Mouse (Mus musculus): ENCODE results near the gene Fas.

DNA sequence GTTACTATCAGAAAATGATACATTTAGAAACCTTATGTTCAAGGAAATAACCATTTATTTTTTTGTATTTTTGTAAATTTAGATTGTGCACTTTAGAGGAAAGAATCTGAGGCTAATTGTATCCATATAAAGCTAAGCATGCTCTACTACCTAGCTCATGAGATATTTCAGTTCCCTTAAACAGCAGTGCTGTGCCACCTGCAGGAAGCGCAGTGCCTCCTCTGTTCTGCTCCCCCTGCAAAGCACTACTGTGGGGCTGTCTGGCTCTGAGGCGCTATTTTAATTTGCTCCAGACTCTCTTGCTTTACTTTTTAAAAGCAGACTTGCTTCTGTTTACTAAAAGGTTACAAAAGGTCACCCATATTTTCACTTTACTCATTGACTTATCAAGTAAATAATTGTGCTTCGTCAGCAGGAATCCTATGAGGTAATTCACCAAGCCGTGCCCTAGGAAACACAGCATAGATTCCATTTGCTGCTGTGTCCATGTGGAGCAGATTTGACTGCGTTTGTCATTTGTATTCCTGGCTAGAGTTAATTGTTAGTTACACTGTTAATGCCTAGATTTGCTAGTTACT is 21.8 kb downstream of the Fas start:
- TF ChIP-seq CTCF (IDR thresholded peaks at IDR 0.05; ENCODE audit: borderline replicate concordance, extremely low read depth, insufficient read depth, insufficient read length): no peak
- no peak for TF ChIP-seq POLR2A (IDR thresholded peaks at IDR 0.05; ENCODE audit: borderline replicate concordance, extremely low read depth, insufficient read depth, insufficient read length, poor library complexity, severe bottlenecking)

Data from brain, embryonic 14.5 days (tissue).